8 mouse cellular contexts compared by ENCODE assay signal in genomic region chr16:95658836-95659430, GRCm38 (mm10). TPM values are rescaled to one million over a fixed set of nuclear protein-coding genes. Genes with fewer than 3 reads are reported as not detected.
DNase-seq lines count a peak whose midpoint lies in the region; ATAC-seq and TF ChIP-seq lines count a peak whose summit lies in the region.

No protein-coding gene starts in this region.

- no peak overlapping the region for H3K4me2 ChIP-seq in intestine, embryonic 16.5 days (ENCODE audit: low read depth, low read length)
- no peak overlapping the region for H3K4me2 ChIP-seq in lung, embryonic 15.5 days
- H3K4me2 ChIP-seq in midbrain, embryonic 15.5 days: no peak overlapping the region

- H3K27me3 ChIP-seq in intestine, embryonic 16.5 days (replicated peaks; ENCODE audit: control insufficient read depth, insufficient read depth, low read length): no peaks in the 10 kb centered on the region
- H3K27me3 ChIP-seq in lung, embryonic 15.5 days: no peaks in the 10 kb centered on the region
- no peaks in the 10 kb centered on the region for H3K27me3 ChIP-seq in testis, adult 2 months (ENCODE audit: control insufficient read depth, insufficient read depth, low read length)
- H3K27me3 ChIP-seq in midbrain, embryonic 15.5 days (replicated peaks): no peaks in the 10 kb centered on the region

- H3K4me3 ChIP-seq in intestine, embryonic 16.5 days (ENCODE audit: low read length): no peak overlapping the region
- no peak overlapping the region for H3K4me3 ChIP-seq in lung, embryonic 15.5 days
- no peak overlapping the region for H3K4me3 ChIP-seq in testis, adult 2 months (ENCODE audit: control insufficient read depth, low read depth, low read length)
- no peak overlapping the region for H3K4me3 ChIP-seq in midbrain, embryonic 15.5 days

- 51% methylated on average over 5 of the region's 5 CpGs for WGBS in intestine, embryonic 16.5 days
- WGBS in lung, embryonic 15.5 days: 51% methylated on average over 5 of the region's 5 CpGs
- WGBS in midbrain, embryonic 15.5 days: 64% methylated on average over 5 of the region's 5 CpGs

- H3K4me1 ChIP-seq in intestine, embryonic 16.5 days (ENCODE audit: control insufficient read depth, insufficient read depth, low read length): no peaks in the 10 kb centered on the region
- H3K4me1 ChIP-seq in lung, embryonic 15.5 days: no peaks in the 10 kb centered on the region
- peaks cover 4% of the 10 kb centered on the region for H3K4me1 ChIP-seq in testis, adult 2 months (ENCODE audit: control insufficient read depth, insufficient read depth, low read length)
- H3K4me1 ChIP-seq in midbrain, embryonic 15.5 days: no peaks in the 10 kb centered on the region

- H3K9me3 ChIP-seq in intestine, embryonic 16.5 days (ENCODE audit: control insufficient read depth, low read length): no peaks in the 10 kb centered on the region
- H3K9me3 ChIP-seq in lung, embryonic 15.5 days: no peaks in the 10 kb centered on the region
- H3K9me3 ChIP-seq in midbrain, embryonic 15.5 days: no peaks in the 10 kb centered on the region

- no peaks in the 10 kb centered on the region for H3K36me3 ChIP-seq in intestine, embryonic 16.5 days (ENCODE audit: control insufficient read depth, insufficient read depth, low read length)
- no peaks in the 10 kb centered on the region for H3K36me3 ChIP-seq in lung, embryonic 15.5 days
- no peaks in the 10 kb centered on the region for H3K36me3 ChIP-seq in testis, adult 2 months (ENCODE audit: control insufficient read depth, insufficient read depth, low read length)
- H3K36me3 ChIP-seq in midbrain, embryonic 15.5 days (replicated peaks): no peaks in the 10 kb centered on the region

- peak; percentile 98 for TF ChIP-seq CTCF in testis, adult 2 months (IDR thresholded peaks at IDR 0.05; ENCODE audit: control insufficient read depth, insufficient read depth, insufficient replicate concordance, low read depth, low read length)

- H3K27ac ChIP-seq in intestine, embryonic 16.5 days (ENCODE audit: low read length): 0 out of 2 replicates have a peak overlapping the region, but pooled peaks have one; percentile 2
- peak overlapping the region; percentile 71 for H3K27ac ChIP-seq in lung, embryonic 15.5 days
- no peak overlapping the region for H3K27ac ChIP-seq in testis, adult 2 months (ENCODE audit: control insufficient read depth, insufficient read depth, low read depth, low read length)
- no peak overlapping the region for H3K27ac ChIP-seq in midbrain, embryonic 15.5 days

- peak; percentile 76 for ATAC-seq in intestine, embryonic 16.5 days
- peak; percentile 37; the same call in 1 of the 2 replicates for ATAC-seq in lung, embryonic 15.5 days (ENCODE audit: borderline replicate concordance, extremely low read depth, low FRiP score, low TSS enrichment)
- no peak for ATAC-seq in midbrain, embryonic 15.5 days (replicated peaks)

- no peak for TF ChIP-seq POLR2A in testis, adult 2 months (IDR thresholded peaks at IDR 0.05; ENCODE audit: control insufficient read depth, low read depth, low read length)

- no peak overlapping the region for H3K9ac ChIP-seq in intestine, embryonic 16.5 days (ENCODE audit: low read depth, low read length)
- H3K9ac ChIP-seq in lung, embryonic 15.5 days: no peak overlapping the region
- H3K9ac ChIP-seq in midbrain, embryonic 15.5 days: no peak overlapping the region

- peak; percentile 22 for DNase-seq in ovary, postnatal 14 days (ENCODE audit: low spot score)
- no peak for DNase-seq in ovary, adult 18-20 months (ENCODE audit: low spot score)
- DNase-seq in WW6 (ENCODE audit: low read depth, low spot score): peak; percentile 28
- DNase-seq in embryo, embryonic 9.5 days (ENCODE audit: extremely low spot score): peak; percentile 41

RNA-seq across cellular contexts. Expression of gene Ets2, which starts 42.9 kb away (rescaled TPM):
- 58.6 and 59.8 TPM in 2 replicates for polyA plus RNA-seq in intestine, embryonic 16.5 days (2015; fragmentation: Nextera tagmentation; extraction: Ambion mirVana)
- 96.1 and 107 TPM in 2 replicates for polyA plus RNA-seq in lung, embryonic 15.5 days (2015; fragmentation: Nextera tagmentation; extraction: Ambion mirVana)
- polyA plus RNA-seq in testis, adult 2 months (2012; rRNA removed): 1.0 and 1.4 TPM in 2 replicates
- 18.0 TPM in 2 replicates for polyA plus RNA-seq in midbrain, embryonic 15.5 days (2015; fragmentation: Nextera tagmentation; extraction: Ambion mirVana)

Comparison
In these comparisons a context has a peak if more than half of its experiments do, and no peak if none do; other contexts are left out.
1. H3K27ac ChIP-seq: peak in intestine, embryonic 16.5 days (single experiment) and lung, embryonic 15.5 days (single experiment); none in testis, adult 2 months (single experiment) and midbrain, embryonic 15.5 days (single experiment).